Mouse (Mus musculus) lung, postnatal 0 days (tissue): ENCODE results near the gene Srpr. TPM values are rescaled to one million over a fixed set of nuclear protein-coding genes. Genes with fewer than 3 reads are reported as not detected.

Source experiments
- ATAC-seq: fragments of 200-750 bp; cut with Nextera tagmentation; 2 replicates; pipeline ENCODE4 v1.8.0; 2017; ENCODE audit warnings: moderate library complexity
- DNase-seq: peaks from one replicate; pipeline ENCODE4 v3.0.0-alpha.2; 2016; ENCODE audit warnings: low spot score
- H3K27ac ChIP-seq: fragments of 300-500 bp; sonication (generic); 2 replicates; pipeline ENCODE4 v1.5.1; 2014; ENCODE audit warnings: antibody characterized with exemption, mild to moderate bottlenecking, low read length, mixed read lengths
- H3K27me3 ChIP-seq: fragments of 300-500 bp; sonication (generic); replicated peaks from 2 replicates; pipeline ENCODE4 v1.6.1; 2014; ENCODE audit warnings: low read length, mixed read lengths; ENCODE audit not compliant: insufficient read depth
- H3K36me3 ChIP-seq: fragments of 300-500 bp; sonication (generic); 2 replicates; pipeline ENCODE4 v1.6.1; 2014; ENCODE audit warnings: low read length, mixed read lengths; ENCODE audit not compliant: insufficient read depth
- H3K4me1 ChIP-seq: fragments of 300-500 bp; sonication (generic); 2 replicates; pipeline ENCODE4 v1.6.1; 2014; ENCODE audit warnings: antibody characterized with exemption, low read depth, low read length, mixed read lengths; ENCODE audit not compliant: insufficient read depth
- H3K4me2 ChIP-seq: fragments of 300-500 bp; sonication (generic); replicated peaks from 2 replicates; pipeline ENCODE4 v1.6.1; 2014; ENCODE audit warnings: low read depth, mild to moderate bottlenecking, low read length, moderate library complexity, mixed read lengths
- H3K4me3 ChIP-seq: fragments of 300-500 bp; sonication (generic); 2 replicates; pipeline ENCODE4 v1.5.1; 2014; ENCODE audit warnings: low read depth, low read length
- H3K9ac ChIP-seq: fragments of 300-500 bp; sonication (generic); replicated peaks from 2 replicates; pipeline ENCODE4 v1.6.1; 2014; ENCODE audit warnings: low read depth, mild to moderate bottlenecking
- H3K9me3 ChIP-seq: fragments of 300-500 bp; sonication (generic); 2 replicates; pipeline ENCODE4 v1.6.1; 2016; ENCODE audit warnings: low read length, mixed read lengths
- CTCF ChIP-seq: IDR thresholded peaks from 2 replicates; pipeline ENCODE4 v1.5.1; 2016; ENCODE audit warnings: antibody characterized with exemption, mild to moderate bottlenecking
- EP300 ChIP-seq: IDR thresholded peaks from 2 replicates; pipeline ENCODE4 v1.6.1; 2016; ENCODE audit warnings: antibody characterized with exemption, mild to moderate bottlenecking, control low read depth
- WGBS: fragments of 180-500 bp; shearing (Covaris S2); extraction: QIAGEN DNeasy Blood & Tissue Kit; methylation state at CpG from one replicate; pipeline ENCODE4 v1.1.7; 2014; 5-methylcytosine and 5-hydroxymethylcytosine counted together
- polyA plus RNA-seq: library from polyadenylated mRNA; unstranded; fragments of >200 nt; fragmentation: Nextera tagmentation; extraction: Ambion mirVana; gene quantifications from 2 replicates; pipeline ENCODE4 v1.2.1, GENCODE M21; 2015

Srpr gene
- polyA plus RNA-seq, 1 experiment from 2014 or later = 125 TPM

- 93% methylated on average over 1 of the region's 1 CpGs for WGBS
- Histone ChIP-seq H3K4me3 (no peak overlapping the region), H3K27ac (0 out of 2 replicates have a peak overlapping the region, but pooled peaks have one; percentile 39), H3K36me3 (no peaks in the 10 kb centered on the region), H3K4me2 (no peak overlapping the region), H3K27me3 (no peaks in the 10 kb centered on the region), H3K9ac (no peak overlapping the region), H3K9me3 (no peaks in the 10 kb centered on the region), H3K4me1 (no peaks in the 10 kb centered on the region)
- no peak for TF ChIP-seq CTCF
- TF ChIP-seq EP300 = no peak
- DNase-seq (no peak), ATAC-seq (no peak)
Observed at GRCm38 (mm10) chr9:35238371-35238770, 38.4 kb downstream of the Srpr start.

DNA sequence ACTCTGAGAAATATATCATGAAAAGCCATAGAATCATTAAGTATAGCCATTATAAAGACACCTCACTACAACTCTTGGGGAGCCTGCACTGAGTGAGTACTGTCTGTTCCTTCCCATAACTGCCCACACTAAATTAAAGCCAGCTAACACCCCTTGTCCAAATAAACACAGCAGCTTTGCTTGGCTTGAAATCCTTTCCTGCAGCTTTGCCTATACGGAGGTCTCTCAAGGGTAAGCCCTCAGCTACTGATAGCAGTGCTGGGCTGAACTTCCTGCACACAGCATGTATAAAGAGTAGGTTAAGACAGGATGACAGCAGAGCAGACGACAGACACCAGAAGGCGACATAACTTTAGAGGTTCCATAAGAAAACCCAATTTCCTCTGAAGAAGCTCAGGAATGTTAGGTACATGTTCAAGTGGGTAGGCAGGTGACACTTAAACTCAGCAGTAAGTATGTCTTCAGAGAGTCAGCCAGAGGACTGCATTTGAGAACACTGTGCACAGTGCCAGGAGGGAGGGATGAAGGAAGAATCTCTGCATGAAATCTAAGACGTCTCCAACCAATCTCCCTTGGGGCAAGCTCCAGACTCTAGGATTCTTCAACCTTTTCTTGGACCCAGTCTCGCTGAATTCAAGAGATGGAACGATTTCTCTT lies 39.1 kb downstream of the Srpr start:
- WGBS = 37% methylated on average over 6 of the region's 6 CpGs
- no peak for TF ChIP-seq CTCF
- TF ChIP-seq EP300 = peak; percentile 59
- peak; percentile 90 for ATAC-seq

DNA sequence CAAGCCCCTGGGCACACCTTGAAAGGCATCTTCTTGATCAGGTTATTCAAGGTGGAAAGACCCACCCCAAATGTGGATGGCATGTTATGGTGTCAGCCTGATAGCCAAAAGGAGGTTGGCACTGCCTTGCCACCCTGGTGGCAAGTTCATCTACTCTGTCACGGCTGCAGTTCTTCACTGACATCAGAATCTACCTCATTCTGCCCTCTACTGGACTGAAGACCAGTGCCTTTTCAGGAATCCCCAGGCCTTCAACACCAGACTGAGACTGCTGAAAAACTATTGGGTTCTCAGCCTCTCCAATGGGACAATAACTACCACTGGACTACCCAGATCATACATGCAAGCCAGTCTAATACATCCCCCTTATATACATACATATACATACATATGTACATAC lies 39.8 kb downstream of the Srpr start:
- H3K27ac ChIP-seq = no peak overlapping the region
- no peaks in the 10 kb centered on the region for H3K27me3 ChIP-seq
- WGBS = 57% methylated on average over 1 of the region's 1 CpGs
- no peaks in the 10 kb centered on the region for H3K36me3 ChIP-seq
- no peak overlapping the region for H3K9ac ChIP-seq
- TF ChIP-seq EP300 = no peak
- TF ChIP-seq CTCF = peak; percentile 38
- H3K4me1 ChIP-seq = no peaks in the 10 kb centered on the region
- H3K4me2 ChIP-seq = no peak overlapping the region
- H3K4me3 ChIP-seq = no peak overlapping the region
- DNase-seq (peak; percentile 13), ATAC-seq (no peak)
- no peaks in the 10 kb centered on the region for H3K9me3 ChIP-seq

More for the DNA sequence above, 39.1 kb downstream of the Srpr start:
- H3K4me2 ChIP-seq = no peak overlapping the region
- no peaks in the 10 kb centered on the region for H3K36me3 ChIP-seq
- peak overlapping the region; percentile 39; the same call in 1 of the 2 replicates for H3K27ac ChIP-seq
- no peaks in the 10 kb centered on the region for H3K9me3 ChIP-seq
- no peak overlapping the region for H3K4me3 ChIP-seq
- DNase-seq = peak; percentile 59
- H3K4me1 ChIP-seq = no peaks in the 10 kb centered on the region
- no peak overlapping the region for H3K9ac ChIP-seq
- no peaks in the 10 kb centered on the region for H3K27me3 ChIP-seq

- Histone ChIP-seq H3K4me2 (no peak overlapping the region), H3K4me3 (no peak overlapping the region), H3K36me3 (no peaks in the 10 kb centered on the region), H3K4me1 (no peaks in the 10 kb centered on the region), H3K27me3 (no peaks in the 10 kb centered on the region), H3K9ac (no peak overlapping the region), H3K27ac (no peak overlapping the region), H3K9me3 (no peaks in the 10 kb centered on the region)
- no peak for TF ChIP-seq CTCF
- TF ChIP-seq EP300 = no peak
- ATAC-seq (no peak), DNase-seq (no peak)
- WGBS = 97% methylated on average over 2 of the region's 2 CpGs
Observed at GRCm38 (mm10) chr9:35247405-35247804, 47.4 kb downstream of the Srpr start.

DNA sequence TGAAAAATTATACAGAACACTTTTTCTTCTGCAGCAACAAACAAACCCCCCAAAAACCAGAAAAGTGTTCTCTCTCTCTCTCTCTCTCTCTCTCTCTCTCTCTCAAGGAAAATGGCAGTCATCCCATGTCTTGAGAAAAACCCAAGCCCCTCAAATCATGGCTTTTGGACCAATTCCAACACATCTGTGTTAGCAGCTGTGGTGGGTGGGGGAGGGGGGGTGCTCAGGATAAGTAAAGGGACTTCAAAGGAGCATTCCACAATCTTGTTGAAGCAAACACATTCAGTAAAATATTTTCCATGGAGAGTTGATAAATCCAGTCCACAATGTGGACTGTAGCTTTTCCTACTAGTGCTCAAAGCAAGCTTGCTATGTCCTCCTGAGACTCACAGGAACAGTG lies 49.5 kb downstream of the Srpr start:
- no peak for TF ChIP-seq CTCF
- no peak for TF ChIP-seq EP300
- Histone ChIP-seq H3K9ac (no peak overlapping the region), H3K36me3 (no peaks in the 10 kb centered on the region), H3K27ac (no peak overlapping the region), H3K4me1 (no peaks in the 10 kb centered on the region), H3K27me3 (no peaks in the 10 kb centered on the region), H3K4me2 (no peak overlapping the region), H3K9me3 (no peaks in the 10 kb centered on the region), H3K4me3 (no peak overlapping the region)
- ATAC-seq (no peak), DNase-seq (no peak)

- H3K27ac ChIP-seq = no peak overlapping the region
- no peak overlapping the region for H3K4me3 ChIP-seq
- no peaks in the 10 kb centered on the region for H3K9me3 ChIP-seq
- H3K4me2 ChIP-seq = no peak overlapping the region
- H3K4me1 ChIP-seq = no peaks in the 10 kb centered on the region
- H3K27me3 ChIP-seq = no peaks in the 10 kb centered on the region
- WGBS = 82% methylated on average over 7 of the region's 7 CpGs
- ATAC-seq (no peak), DNase-seq (no peak)
- H3K9ac ChIP-seq = no peak overlapping the region
- H3K36me3 ChIP-seq = no peaks in the 10 kb centered on the region
- no peak for TF ChIP-seq CTCF
- no peak for TF ChIP-seq EP300
Observed at GRCm38 (mm10) chr9:35257365-35257764, 57.4 kb downstream of the Srpr start.
